Mouse (Mus musculus) ES-Bruce4 (cell line): ENCODE results near the gene Cpn1. TPM values are rescaled to one million over a fixed set of nuclear protein-coding genes. Genes with fewer than 3 reads are reported as not detected.

ENCODE experiments used
- H3K27ac ChIP-seq: 2 replicates; pipeline ENCODE4 v1.5.1; 2012; ENCODE audit warnings: low read length, inconsistent platforms; ENCODE audit not compliant: insufficient read depth
- H3K27me3 ChIP-seq: 2 replicates; pipeline ENCODE4 v1.6.1; 2012; ENCODE audit warnings: mild to moderate bottlenecking, low read length, inconsistent platforms; ENCODE audit not compliant: control insufficient read depth, poor library complexity, insufficient read depth, severe bottlenecking
- H3K36me3 ChIP-seq: 2 replicates; pipeline ENCODE4 v1.6.1; 2012; ENCODE audit warnings: inconsistent platforms, mild to moderate bottlenecking, low read length, moderate library complexity; ENCODE audit not compliant: control insufficient read depth, poor library complexity, insufficient read depth, severe bottlenecking
- H3K4me1 ChIP-seq: one replicate; pipeline ENCODE4 v1.8.1; 2011; ENCODE audit warnings: low read length; ENCODE audit not compliant: control insufficient read depth, insufficient read depth
- H3K4me3 ChIP-seq: 2 replicates; pipeline ENCODE4 v1.5.1; 2011; ENCODE audit warnings: low read depth, mild to moderate bottlenecking, low read length
- H3K9ac ChIP-seq: 2 replicates; pipeline ENCODE4 v1.6.1; 2012; ENCODE audit warnings: low read depth, mild to moderate bottlenecking, inconsistent platforms; ENCODE audit not compliant: poor library complexity, severe bottlenecking
- H3K9me3 ChIP-seq: replicated peaks from 2 replicates; pipeline ENCODE4 v1.6.1; 2012; ENCODE audit warnings: mild to moderate bottlenecking, low read length, inconsistent platforms; ENCODE audit not compliant: control insufficient read depth, poor library complexity, insufficient read depth, severe bottlenecking
- CTCF ChIP-seq: IDR thresholded peaks from one replicate; pipeline ENCODE4 v1.8.1; 2011; ENCODE audit warnings: low read depth, low read length
- EP300 ChIP-seq: IDR thresholded peaks from 2 replicates; pipeline ENCODE4 v1.6.1; 2011; ENCODE audit warnings: low read depth, low read length; ENCODE audit not compliant: insufficient read depth
- POLR2A ChIP-seq: IDR thresholded peaks from one replicate; pipeline ENCODE4 v1.8.1; 2011; ENCODE audit warnings: low read length; ENCODE audit not compliant: insufficient read depth
- polyA plus RNA-seq: library from polyadenylated mRNA; stranded (reverse); fragments of >200 nt; gene quantifications from 2 replicates; pipeline ENCODE4 v1.2.4, GENCODE M21; 2011; ENCODE audit warnings: low read depth; ENCODE audit not compliant: missing spikeins, insufficient read depth, insufficient read length

Cpn1 gene
- polyA plus RNA-seq, 1 experiment: 1.2 TPM

GRCm38 (mm10) chr19:43998101-43998500, 11.7 kb upstream of the Cpn1 start:
- no peak overlapping the region for H3K27ac ChIP-seq
- no peaks in the 10 kb centered on the region for H3K36me3 ChIP-seq
- TF ChIP-seq POLR2A: no peak
- no peak for TF ChIP-seq EP300
- no peak for TF ChIP-seq CTCF

GRCm38 (mm10) chr19:43995427-43995826, 9.1 kb upstream of the Cpn1 start:
- Histone ChIP-seq H3K4me1 (no peaks in the 10 kb centered on the region), H3K36me3 (no peaks in the 10 kb centered on the region), H3K9ac (no peak overlapping the region), H3K27me3 (no peaks in the 10 kb centered on the region), H3K27ac (no peak overlapping the region), H3K4me3 (no peak overlapping the region), H3K9me3 (no peaks in the 10 kb centered on the region)
- no peak for TF ChIP-seq EP300
- TF ChIP-seq CTCF: no peak
- TF ChIP-seq POLR2A: no peak

More at GRCm38 (mm10) chr19:43998101-43998500, 11.7 kb upstream of the Cpn1 start:
- Histone ChIP-seq H3K27me3 (no peaks in the 10 kb centered on the region; the same call in 1 of the 2 replicates), H3K4me1 (no peaks in the 10 kb centered on the region), H3K9me3 (no peaks in the 10 kb centered on the region), H3K4me3 (no peak overlapping the region), H3K9ac (no peak overlapping the region)

- H3K9me3 ChIP-seq: no peaks in the 10 kb centered on the region
- TF ChIP-seq POLR2A: no peak
- no peak for TF ChIP-seq CTCF
- TF ChIP-seq EP300: no peak
- no peak overlapping the region for H3K9ac ChIP-seq
These were observed 6.1 kb upstream of the Cpn1 start for GRCm38 (mm10) chr19:43992464-43992863.

GRCm38 (mm10) chr19:43990362-43990761, 4.0 kb upstream of the Cpn1 start:
- no peak overlapping the region for H3K9ac ChIP-seq
- H3K36me3 ChIP-seq: no peaks in the 10 kb centered on the region
- TF ChIP-seq POLR2A (no peak), CTCF (no peak), EP300 (no peak)
- no peak overlapping the region for H3K27ac ChIP-seq
- H3K4me3 ChIP-seq: no peak overlapping the region
- no peaks in the 10 kb centered on the region for H3K4me1 ChIP-seq
- H3K9me3 ChIP-seq: no peaks in the 10 kb centered on the region
- H3K27me3 ChIP-seq: no peaks in the 10 kb centered on the region

More at GRCm38 (mm10) chr19:43992464-43992863, 6.1 kb upstream of the Cpn1 start:
- no peaks in the 10 kb centered on the region for H3K36me3 ChIP-seq
- H3K27me3 ChIP-seq: no peaks in the 10 kb centered on the region
- H3K4me3 ChIP-seq: no peak overlapping the region
- H3K4me1 ChIP-seq: no peaks in the 10 kb centered on the region
- H3K27ac ChIP-seq: no peak overlapping the region

GRCm38 (mm10) chr19:43981992-43982391, 4.4 kb downstream of the Cpn1 start:
- Histone ChIP-seq H3K36me3 (no peaks in the 10 kb centered on the region), H3K4me3 (no peak overlapping the region), H3K27me3 (no peaks in the 10 kb centered on the region), H3K9me3 (no peaks in the 10 kb centered on the region), H3K4me1 (no peaks in the 10 kb centered on the region), H3K9ac (no peak overlapping the region), H3K27ac (no peak overlapping the region)
- TF ChIP-seq EP300 (no peak), CTCF (no peak), POLR2A (no peak)

GRCm38 (mm10) chr19:43980711-43981110, 5.6 kb downstream of the Cpn1 start:
- Histone ChIP-seq H3K4me3 (no peak overlapping the region), H3K27ac (no peak overlapping the region), H3K9ac (no peak overlapping the region), H3K27me3 (no peaks in the 10 kb centered on the region), H3K9me3 (no peaks in the 10 kb centered on the region), H3K36me3 (no peaks in the 10 kb centered on the region), H3K4me1 (no peaks in the 10 kb centered on the region)
- no peak for TF ChIP-seq POLR2A
- TF ChIP-seq EP300: no peak
- no peak for TF ChIP-seq CTCF
